Mouse (Mus musculus) kidney, postnatal 10 days (tissue): ENCODE results near the gene Olfr1393.
"Not testable (repeated sequence)": the region's sequence is repeated elsewhere in the genome, so short reads cannot be mapped to it uniquely, and the experiment has no call there.

Experiments used
- DNase-seq: peaks from one replicate; pipeline ENCODE4 v3.0.0; 2021; ENCODE audit warnings: mixed read lengths

Gene Olfr1393

DNA sequence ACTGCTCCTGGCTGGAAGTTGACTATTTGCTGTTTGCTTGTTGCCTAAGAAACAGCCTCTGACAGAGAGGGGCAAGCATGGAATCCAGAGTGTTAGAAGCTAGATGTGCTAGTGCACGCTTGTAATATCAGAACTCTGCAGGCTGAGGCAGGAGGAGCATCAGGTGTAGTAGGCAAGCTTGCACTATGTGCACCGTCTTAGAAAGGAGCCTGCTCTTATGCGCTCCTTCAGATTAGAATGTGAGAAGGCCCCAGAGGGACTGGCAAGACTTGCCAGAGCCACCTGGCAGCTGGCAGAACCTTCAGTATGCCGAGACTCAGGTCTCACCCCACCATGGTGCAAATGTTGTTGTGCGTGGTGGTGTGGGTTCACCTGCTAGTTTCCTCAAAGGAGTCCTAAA lies 26.1 kb upstream of the Olfr1393 start:
- DNase-seq: no peak

GRCm38 (mm10) chr11:49253035-49253434 lies 25.1 kb upstream of the Olfr1393 start:
- DNase-seq: no peak

DNA sequence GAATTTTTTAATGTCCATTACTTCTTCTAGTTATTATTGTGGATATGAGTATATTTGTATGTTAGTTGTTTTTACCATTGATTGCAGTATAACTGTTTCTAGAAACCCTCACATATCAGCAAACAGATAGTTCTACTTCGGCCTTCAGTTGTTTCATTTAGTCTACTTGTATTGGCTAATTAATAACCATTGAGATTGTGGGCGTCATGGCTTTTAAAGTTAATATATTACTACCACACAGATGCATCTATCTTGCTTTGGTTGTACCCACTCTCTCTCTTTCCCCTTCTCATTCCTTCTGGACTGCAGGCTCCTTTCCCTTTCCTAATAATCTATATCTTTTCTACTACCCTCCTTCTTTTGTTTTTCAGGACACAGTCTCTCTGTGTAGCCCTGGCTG lies 18.8 kb upstream of the Olfr1393 start:
- no peak for DNase-seq

GRCm38 (mm10) chr11:49259829-49260228 lies 18.3 kb upstream of the Olfr1393 start:
- DNase-seq: no peak

DNA sequence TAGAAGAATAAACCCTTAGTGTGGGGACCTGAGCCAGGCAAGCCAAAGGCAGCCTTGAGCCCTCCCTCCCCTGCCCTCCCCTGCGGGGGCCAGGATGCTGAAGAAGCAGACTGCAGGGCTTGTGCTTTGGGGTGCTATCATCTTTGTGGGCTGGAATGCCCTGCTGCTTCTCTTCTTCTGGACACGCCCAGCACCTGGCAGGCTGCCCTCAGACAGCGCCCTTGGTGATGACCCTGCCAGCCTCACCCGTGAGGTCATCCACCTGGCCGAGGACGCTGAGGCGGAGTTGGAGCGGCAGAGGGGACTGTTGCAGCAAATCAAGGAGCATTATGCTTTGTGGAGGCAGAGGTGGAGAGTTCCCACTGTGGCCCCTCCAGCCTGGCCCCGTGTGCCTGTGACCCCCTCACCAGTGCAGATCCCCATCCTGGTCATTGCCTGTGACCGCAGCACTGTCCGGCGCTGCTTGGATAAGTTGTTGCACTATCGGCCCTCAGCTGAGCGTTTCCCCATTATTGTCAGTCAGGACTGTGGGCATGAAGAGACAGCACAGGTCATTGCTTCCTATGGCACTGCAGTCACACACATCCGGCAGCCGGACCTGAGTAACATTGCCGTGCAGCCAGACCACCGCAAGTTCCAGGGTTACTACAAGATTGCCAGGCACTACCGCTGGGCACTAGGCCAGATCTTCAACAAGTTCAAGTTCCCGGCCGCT lies 17.3 kb upstream of the Olfr1393 start:
- DNase-seq: peak; percentile 83

DNA sequence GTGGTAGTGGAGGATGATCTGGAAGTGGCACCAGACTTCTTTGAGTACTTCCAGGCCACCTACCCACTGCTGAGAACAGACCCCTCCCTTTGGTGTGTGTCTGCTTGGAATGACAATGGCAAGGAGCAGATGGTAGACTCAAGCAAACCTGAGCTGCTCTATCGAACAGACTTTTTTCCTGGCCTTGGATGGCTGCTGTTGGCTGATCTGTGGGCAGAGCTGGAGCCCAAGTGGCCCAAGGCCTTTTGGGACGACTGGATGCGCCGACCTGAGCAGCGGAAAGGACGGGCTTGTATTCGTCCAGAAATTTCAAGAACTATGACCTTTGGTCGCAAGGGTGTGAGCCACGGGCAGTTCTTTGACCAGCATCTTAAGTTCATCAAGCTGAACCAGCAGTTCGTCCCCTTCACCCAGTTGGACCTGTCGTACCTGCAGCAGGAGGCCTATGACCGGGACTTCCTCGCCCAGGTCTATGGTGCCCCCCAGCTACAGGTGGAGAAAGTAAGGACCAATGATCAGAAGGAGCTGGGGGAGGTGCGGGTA lies 16.7 kb upstream of the Olfr1393 start:
- DNase-seq: peak; percentile 45

DNA sequence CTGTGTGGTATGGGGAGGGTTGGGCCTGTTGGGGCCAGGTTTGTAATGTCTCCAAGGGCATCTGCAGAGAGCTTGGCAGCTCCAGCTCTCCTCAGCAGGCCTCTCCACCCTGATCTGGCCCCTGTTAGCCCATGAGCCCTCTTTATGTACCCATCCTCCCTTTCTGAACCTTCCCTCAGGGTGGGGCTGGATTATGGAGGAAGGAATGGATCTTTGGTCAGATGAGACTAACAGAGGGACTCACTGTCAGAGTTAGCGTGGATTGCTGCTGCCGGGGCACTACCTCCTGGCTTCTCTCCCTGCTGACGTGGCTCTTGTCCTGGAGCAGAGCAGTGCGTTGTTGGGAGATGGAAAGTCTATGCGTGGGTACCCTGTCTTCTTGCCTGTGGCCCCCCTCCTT lies 15.8 kb upstream of the Olfr1393 start:
- no peak for DNase-seq

DNA sequence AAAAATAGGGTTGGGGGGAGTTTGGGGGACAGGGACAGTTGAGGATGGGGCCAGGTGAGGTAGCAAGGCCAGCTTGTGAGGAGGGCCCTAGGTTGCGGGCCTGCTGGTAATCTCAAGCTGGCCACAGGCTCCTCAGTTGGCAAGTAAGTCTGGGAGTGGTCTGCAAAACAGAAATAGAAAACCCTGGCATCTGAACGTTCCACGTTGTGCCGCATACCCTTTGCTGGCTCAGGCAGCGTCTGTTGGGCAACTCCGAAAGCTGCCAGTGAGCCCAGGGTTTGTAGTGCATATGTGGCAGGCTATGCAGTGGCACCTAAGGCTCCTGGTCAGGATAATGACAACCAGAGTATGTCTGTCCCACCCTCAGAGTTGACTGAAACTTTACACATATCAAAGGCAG lies 15.0 kb upstream of the Olfr1393 start:
- DNase-seq: no peak

DNA sequence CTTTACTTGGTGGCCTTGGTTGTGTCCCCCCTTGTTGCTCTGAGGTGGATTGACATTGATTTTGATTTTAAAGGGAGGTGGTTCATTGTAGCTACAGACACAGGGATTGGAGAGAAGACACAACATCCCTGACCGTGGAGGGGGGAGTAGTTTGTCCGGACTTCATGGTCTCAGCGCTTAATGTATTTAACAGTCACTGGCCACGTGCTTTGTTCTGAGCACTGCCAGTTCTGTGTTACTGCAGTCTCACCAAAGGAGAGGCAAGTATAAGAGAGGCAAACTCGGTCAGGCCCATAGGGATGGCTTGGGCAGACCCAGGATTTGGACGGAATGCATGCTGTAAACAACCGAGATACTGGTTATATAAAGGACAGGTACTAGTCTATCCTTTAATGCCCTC lies 14.0 kb upstream of the Olfr1393 start:
- no peak for DNase-seq

DNA sequence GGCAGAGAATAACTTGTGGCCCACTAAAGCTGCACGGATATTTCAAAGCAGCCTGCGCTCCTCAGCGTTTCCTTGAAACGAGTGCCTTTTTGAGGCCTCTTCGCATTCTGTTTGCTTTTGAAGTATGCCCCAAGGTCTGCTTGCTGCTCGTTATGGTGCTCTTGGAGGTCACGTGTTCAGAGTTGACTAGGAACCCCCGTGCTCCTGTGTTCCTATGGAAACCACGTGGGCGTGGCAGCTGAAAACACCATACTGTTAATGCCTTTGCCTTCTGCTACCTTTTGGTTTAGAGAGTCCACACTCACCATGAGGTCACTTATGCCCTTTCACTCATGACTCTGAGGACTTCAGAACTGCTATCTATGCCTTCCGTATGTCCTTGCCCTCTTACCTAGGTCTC lies 13.5 kb upstream of the Olfr1393 start:
- no peak for DNase-seq

DNA sequence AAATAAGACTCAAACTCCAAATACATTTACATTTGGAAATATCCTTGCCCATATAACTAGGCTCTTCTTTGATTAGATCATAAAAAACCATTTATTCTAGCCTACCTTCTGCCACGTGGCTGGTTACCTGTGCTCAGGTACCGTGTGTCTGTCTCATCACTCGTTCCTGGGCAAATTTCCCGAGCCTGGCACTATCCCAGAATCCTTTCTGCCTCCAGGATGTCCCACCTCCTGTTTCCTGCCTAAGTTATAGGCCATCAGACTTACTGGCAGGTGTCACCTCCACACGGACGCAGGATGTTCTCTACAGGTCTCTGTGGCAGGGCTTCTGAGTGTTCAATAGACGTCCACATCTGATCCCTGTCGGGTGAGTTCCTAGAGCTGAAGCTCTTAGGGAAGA lies 13.0 kb upstream of the Olfr1393 start:
- DNase-seq: no peak

DNA sequence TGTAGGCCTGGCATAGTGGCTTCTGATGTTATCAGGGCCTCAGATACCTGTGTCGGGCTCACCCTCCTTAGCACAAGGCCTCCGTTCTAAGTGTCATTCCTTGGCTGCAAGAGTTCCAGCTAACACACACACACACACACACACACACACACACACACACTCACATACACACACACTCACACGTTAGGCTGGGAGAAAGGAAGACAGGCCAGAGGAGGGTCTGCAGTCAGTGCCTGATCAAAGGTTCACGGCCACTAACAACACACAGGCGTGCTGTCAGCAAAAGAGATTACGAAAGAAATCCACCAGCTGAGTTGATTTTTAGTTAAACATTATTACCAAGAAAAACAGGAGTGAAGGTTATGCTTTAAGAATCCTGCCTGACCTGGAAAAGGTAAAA lies 11.4 kb upstream of the Olfr1393 start:
- peak; percentile 53 for DNase-seq

- DNase-seq: no peak
Measured at GRCm38 (mm10) chr11:49267316-49267715, 10.8 kb upstream of the Olfr1393 start.

DNA sequence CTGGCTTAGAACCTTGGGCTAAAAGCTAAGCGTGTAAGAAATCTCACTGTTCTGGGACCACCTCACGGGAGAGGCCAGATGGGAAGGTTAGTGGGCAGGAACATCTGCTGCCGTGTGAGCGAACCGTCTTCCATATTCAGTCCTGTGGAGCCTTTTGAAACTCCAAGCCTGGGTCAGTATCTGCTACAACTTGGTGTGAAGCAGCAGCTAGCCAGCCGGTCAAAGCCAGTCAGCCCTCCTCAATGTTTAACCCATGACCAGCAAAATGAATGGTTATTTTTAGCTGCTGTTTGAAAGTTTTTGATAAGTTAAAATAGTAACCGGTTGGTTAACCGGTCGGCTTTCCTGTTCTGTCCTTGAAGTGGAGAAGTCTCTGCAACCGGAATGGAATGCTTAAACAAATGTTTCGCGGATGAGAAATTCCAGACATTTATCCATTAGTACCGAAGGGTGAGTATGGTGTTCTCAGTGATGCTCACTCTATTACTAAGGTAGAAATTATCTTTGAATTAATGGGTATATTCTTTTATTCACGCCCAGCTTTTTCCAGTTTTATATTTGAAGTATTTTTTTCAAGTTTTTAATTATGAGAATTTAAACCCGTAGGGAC lies 10.0 kb upstream of the Olfr1393 start:
- DNase-seq: peak; percentile 44

- DNase-seq: no peak
Measured at GRCm38 (mm10) chr11:49269761-49270160, 8.3 kb upstream of the Olfr1393 start.

- no peak for DNase-seq
Measured at GRCm38 (mm10) chr11:49270368-49270767, 7.7 kb upstream of the Olfr1393 start.

DNA sequence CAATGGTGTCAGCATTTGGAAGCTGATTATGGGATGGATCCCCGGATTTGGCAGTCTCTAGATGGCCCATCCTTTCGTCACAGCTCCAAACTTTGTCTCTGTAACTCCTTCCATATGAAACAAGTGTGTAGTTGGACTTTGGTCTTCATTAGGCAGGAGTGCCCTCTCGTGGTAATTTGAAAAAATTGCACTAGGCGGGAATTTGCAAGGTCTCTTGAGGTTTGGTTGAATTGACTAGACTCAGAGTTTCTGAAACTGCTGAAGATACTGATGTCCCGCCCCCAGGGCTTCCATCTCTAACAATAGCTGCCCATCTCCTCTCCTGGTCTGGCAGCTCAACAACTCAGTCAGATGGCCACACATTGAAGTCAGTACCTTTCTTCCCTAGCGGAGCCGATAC lies 6.8 kb upstream of the Olfr1393 start:
- peak; percentile 52 for DNase-seq

DNA sequence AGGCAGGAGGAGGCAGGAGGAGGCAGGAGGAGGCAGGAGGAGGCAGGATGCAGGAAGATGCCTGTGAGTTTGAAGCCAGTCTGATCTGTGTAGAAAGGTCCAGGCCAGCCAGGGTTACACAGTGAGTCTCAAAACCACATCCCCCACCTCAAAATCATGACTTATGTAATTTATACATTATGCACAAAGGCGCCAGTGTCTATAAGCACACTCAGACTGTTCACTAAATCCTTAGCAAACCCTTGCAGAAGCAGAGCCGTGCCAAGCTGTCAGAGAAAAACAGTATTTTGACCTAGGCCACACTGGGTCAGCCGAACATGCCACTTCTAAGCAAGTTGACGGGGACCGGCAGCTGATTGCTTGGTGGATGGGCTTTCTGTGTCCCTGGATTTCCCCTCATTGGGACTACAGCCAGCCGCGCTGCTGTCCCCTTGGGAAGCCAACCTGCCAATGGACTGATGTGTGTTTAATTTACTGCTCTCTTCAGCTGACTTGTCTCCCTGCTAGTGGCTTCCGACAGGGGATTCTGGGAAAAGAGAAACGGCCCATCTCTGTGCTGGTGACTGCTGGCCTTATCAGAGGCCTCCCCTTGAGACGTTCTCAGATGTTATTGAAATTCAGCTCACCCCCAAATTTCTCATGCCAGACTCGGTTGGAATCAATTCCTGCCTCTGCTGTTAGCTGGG lies 4.1 kb upstream of the Olfr1393 start:
- DNase-seq: no peak

GRCm38 (mm10) chr11:49284982-49285381 lies 6.9 kb downstream of the Olfr1393 start, which contains the start of gene Olfr1392:
Gene Olfr1392 (plus strand): TSS chr11:49285282.
- not testable (repeated sequence) for DNase-seq

- no peak for DNase-seq
Measured at GRCm38 (mm10) chr11:49287251-49287650, 9.1 kb downstream of the Olfr1393 start.

DNA sequence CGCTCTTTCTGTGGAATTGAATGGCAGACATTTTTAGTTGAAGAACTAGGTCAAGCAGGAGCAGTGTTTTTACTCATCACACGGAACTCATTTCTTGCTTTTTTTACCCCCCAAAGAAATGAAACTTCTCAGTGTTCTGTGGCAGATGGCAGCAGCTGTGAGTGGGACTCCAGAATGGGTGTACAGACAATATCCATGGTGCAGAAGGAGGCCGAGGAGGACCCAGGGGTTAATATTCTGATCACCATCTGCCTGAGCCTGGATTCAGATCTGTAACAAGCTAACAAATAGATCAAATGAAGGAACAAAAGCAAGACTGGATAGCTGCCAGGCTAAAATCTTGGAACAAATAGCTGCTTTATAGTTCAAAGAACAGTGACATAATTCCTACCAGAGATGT lies 14.7 kb downstream of the Olfr1393 start:
- DNase-seq: no peak

DNA sequence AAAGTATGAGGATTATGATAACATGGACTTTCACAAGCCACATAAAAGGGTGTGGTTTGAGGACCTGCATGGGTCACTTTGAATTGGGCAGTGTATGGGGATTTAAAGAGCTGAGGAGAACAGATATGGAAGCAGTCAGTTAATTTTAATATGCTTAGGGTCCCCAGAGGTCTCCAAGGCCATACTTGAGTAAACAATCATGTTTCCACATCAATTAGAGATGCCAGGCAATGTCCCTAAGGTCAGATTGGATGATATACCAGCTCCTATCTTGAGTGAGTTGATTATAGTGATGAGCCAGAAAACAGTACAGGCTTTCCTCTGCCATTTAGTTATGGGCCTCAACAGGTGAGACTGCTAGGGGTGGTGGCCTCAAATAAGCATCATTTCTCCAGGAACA lies 26.3 kb downstream of the Olfr1393 start, which contains the start of gene Olfr10:
Gene Olfr10, plus strand, starts transcription at position 301 of the 400 bp plus-strand sequence.
- no peak for DNase-seq

DNA sequence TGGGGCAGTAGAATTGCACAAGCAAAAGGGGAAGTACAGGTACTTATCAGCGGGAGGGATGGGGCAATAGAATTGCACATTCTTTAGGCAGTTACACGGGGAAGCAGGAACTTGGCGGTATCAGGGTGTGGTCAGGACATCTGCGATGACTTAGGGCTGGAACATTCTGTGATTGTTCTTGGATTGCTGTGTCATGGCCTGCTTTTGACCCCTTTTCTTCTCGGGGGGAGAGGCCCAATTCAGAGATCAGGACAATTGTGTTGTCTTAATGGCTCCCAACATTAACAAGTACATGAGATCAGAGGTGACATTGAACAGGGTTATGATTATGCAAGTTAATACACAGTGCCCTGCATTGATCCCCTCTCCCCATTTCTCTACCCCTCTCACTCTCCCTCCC lies 30.4 kb downstream of the Olfr1393 start:
- not testable (repeated sequence) for DNase-seq

DNA sequence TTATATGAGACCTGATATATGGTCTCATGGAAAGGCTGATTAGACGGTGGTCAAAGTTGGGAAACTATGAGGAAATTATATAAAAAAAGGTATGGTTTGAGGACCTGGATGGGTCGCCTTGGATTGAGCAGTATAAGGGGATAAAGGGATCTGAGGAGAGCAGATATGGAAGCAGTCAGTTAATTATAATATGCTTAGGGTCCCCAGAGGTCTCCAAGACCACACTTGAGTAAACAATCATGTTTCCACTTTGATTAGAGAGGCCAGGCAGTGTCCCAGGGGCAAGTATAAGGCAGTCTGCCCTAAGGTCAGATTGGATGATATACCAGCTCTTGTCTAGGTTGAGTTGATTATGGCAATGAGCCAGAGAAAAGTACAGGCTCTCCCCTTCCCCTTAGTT lies 44.3 kb downstream of the Olfr1393 start, which contains the start of gene Olfr1391:
Gene Olfr1391, plus strand, starts transcription at position 301 of the 400 bp plus-strand sequence.
- no peak for DNase-seq
